Mouse (Mus musculus) adrenal gland (tissue): Measurements from ENCODE around the gene Cdca7.

Source experiments
- intact Hi-C: fragments of 180-260 bp; cut with DNase I; formaldehyde crosslinking; loops from one replicate; pipeline ENCODE4 v1.15.1; 2025
- long read RNA-seq, 2 experiments: library from polyadenylated mRNA; unstranded; transcript quantifications; one replicate each; pipeline ENCODE4 v2.0.0; 2020; ENCODE audit warnings: borderline replicate concordance in 1 of 2; ENCODE audit not compliant: insufficient replicate concordance in 1 of 2

The Cdca7 gene
- long read RNA-seq, experiment 1, partial matches to known transcripts = 1 of 1 reads
- long read RNA-seq, experiment 1, other reads (novel, unspliced or antisense) = 0 of 1 reads
- long read RNA-seq, experiment 2, partial matches to known transcripts = 2 of 6 reads
- long read RNA-seq, experiment 2, other reads (novel, unspliced or antisense) = 0 of 6 reads

GRCm38 (mm10) chr2:72475797-72476485, at the start of gene Cdca7:
TSS of gene Cdca7 (plus strand) at chr2:72476159.
- intact Hi-C loops = no loop called here

GRCm38 (mm10) chr2:72426776-72427175, 49.2 kb upstream of the Cdca7 start:
- intact Hi-C loops = no loop called here

GRCm38 (mm10) chr2:72427288-72427687, 48.7 kb upstream of the Cdca7 start:
- intact Hi-C loops = no loop called here

- intact Hi-C loops = no loop called here
Measured at GRCm38 (mm10) chr2:72438941-72439533, 36.9 kb upstream of the Cdca7 start.

- intact Hi-C loops = no loop called here
Measured at GRCm38 (mm10) chr2:72441010-72441409, 34.9 kb upstream of the Cdca7 start.

- intact Hi-C loops = no loop called here
Measured at GRCm38 (mm10) chr2:72442825-72443224, 33.1 kb upstream of the Cdca7 start.

- intact Hi-C loops = no loop called here
Measured at GRCm38 (mm10) chr2:72443960-72444359, 32.0 kb upstream of the Cdca7 start.

GRCm38 (mm10) chr2:72446106-72446505, 29.9 kb upstream of the Cdca7 start:
- intact Hi-C loops = no loop called here

GRCm38 (mm10) chr2:72446615-72447014, 29.3 kb upstream of the Cdca7 start:
- intact Hi-C loops = no loop called here

GRCm38 (mm10) chr2:72453563-72453962, 22.4 kb upstream of the Cdca7 start:
- intact Hi-C loops = no loop called here

- intact Hi-C loops = no loop called here
Measured at GRCm38 (mm10) chr2:72456189-72456588, 19.8 kb upstream of the Cdca7 start.

- intact Hi-C loops = no loop called here
Measured at GRCm38 (mm10) chr2:72464376-72465014, 11.5 kb upstream of the Cdca7 start.

- intact Hi-C loops = no loop called here
Measured at GRCm38 (mm10) chr2:72467604-72468003, 8.4 kb upstream of the Cdca7 start.

GRCm38 (mm10) chr2:72471415-72472070, 4.4 kb upstream of the Cdca7 start:
- intact Hi-C loops = no loop called here

- intact Hi-C loops = no loop called here
Measured at GRCm38 (mm10) chr2:72474531-72475287, 1.2 kb upstream of the Cdca7 start.

- intact Hi-C loops = no loop called here
Measured at GRCm38 (mm10) chr2:72475423-72475796, 549 bp upstream of the Cdca7 start.

GRCm38 (mm10) chr2:72476486-72477211, 690 bp downstream of the Cdca7 start:
- intact Hi-C loops = no loop called here

- intact Hi-C loops = no loop called here
Measured at GRCm38 (mm10) chr2:72477221-72477620, 1.3 kb downstream of the Cdca7 start.

GRCm38 (mm10) chr2:72478176-72478575, 2.2 kb downstream of the Cdca7 start:
- intact Hi-C loops = no loop called here

- intact Hi-C loops = no loop called here
Measured at GRCm38 (mm10) chr2:72478921-72479320, 3.0 kb downstream of the Cdca7 start.
